Mouse (Mus musculus): ENCODE measurements around the gene Gfm2.
"Not testable (repeated sequence)": the region's sequence is repeated elsewhere in the genome, so short reads cannot be mapped to it uniquely, and the experiment has no call there.

The Gfm2 gene

GRCm38 (mm10) chr13:97137466-97138400 lies at the start of gene Gfm2, which contains the start of gene Nsa2:
Gene Gfm2 (plus strand): TSS chr13:97137937.
Gene Nsa2 (minus strand): TSS chr13:97137937.
- peak; percentile 92 for DNase-seq (ENCODE audit: low spot score)

- no peak for DNase-seq (ENCODE audit: low spot score)
Measured at GRCm38 (mm10) chr13:97088183-97088582, 49.6 kb upstream of the Gfm2 start.

GRCm38 (mm10) chr13:97095726-97096125 lies 42.0 kb upstream of the Gfm2 start:
- DNase-seq (ENCODE audit: low spot score), result no peak

- DNase-seq (ENCODE audit: low spot score), result peak; percentile 44
Measured at GRCm38 (mm10) chr13:97099187-97099852, 38.4 kb upstream of the Gfm2 start, which contains the start of gene Gm6169. Gene Gm6169 (minus strand): TSS chr13:97099237.

- DNase-seq (ENCODE audit: low spot score), result no peak
Measured at GRCm38 (mm10) chr13:97104996-97105395, 32.7 kb upstream of the Gfm2 start.

GRCm38 (mm10) chr13:97107721-97108120 lies 30.0 kb upstream of the Gfm2 start:
- DNase-seq (ENCODE audit: low spot score), result not testable (repeated sequence)

- no peak for DNase-seq (ENCODE audit: low spot score)
Measured at GRCm38 (mm10) chr13:97109046-97109445, 28.7 kb upstream of the Gfm2 start.

GRCm38 (mm10) chr13:97121341-97121740 lies 16.4 kb upstream of the Gfm2 start:
- no peak for DNase-seq (ENCODE audit: low spot score)

GRCm38 (mm10) chr13:97129654-97130053 lies 8.1 kb upstream of the Gfm2 start:
- DNase-seq (ENCODE audit: low spot score), result not testable (repeated sequence)

- DNase-seq (ENCODE audit: low spot score), result not testable (repeated sequence)
Measured at GRCm38 (mm10) chr13:97130413-97130812, 7.3 kb upstream of the Gfm2 start.

GRCm38 (mm10) chr13:97138404-97138931 lies 731 bp downstream of the Gfm2 start:
- DNase-seq (ENCODE audit: low spot score), result not testable (repeated sequence)

- no peak for DNase-seq (ENCODE audit: low spot score)
Measured at GRCm38 (mm10) chr13:97142321-97142720, 4.6 kb downstream of the Gfm2 start.

- DNase-seq (ENCODE audit: low spot score), result peak; percentile 66
Measured at GRCm38 (mm10) chr13:97145834-97146233, 8.1 kb downstream of the Gfm2 start.

- DNase-seq (ENCODE audit: low spot score), result no peak
Measured at GRCm38 (mm10) chr13:97175520-97176264, 38.0 kb downstream of the Gfm2 start.

GRCm38 (mm10) chr13:97176731-97177130 lies 39.0 kb downstream of the Gfm2 start:
- DNase-seq (ENCODE audit: low spot score), result no peak

GRCm38 (mm10) chr13:97178943-97179342 lies 41.2 kb downstream of the Gfm2 start:
- no peak for DNase-seq (ENCODE audit: low spot score)

- no peak for DNase-seq (ENCODE audit: low spot score)
Measured at GRCm38 (mm10) chr13:97180113-97180828, 42.5 kb downstream of the Gfm2 start.

- no peak for DNase-seq (ENCODE audit: low spot score)
Measured at GRCm38 (mm10) chr13:97182821-97183220, 45.1 kb downstream of the Gfm2 start.

GRCm38 (mm10) chr13:97184168-97184567 lies 46.4 kb downstream of the Gfm2 start:
- no peak for DNase-seq (ENCODE audit: low spot score)

GRCm38 (mm10) chr13:97184656-97185055 lies 46.9 kb downstream of the Gfm2 start:
- DNase-seq (ENCODE audit: low spot score), result no peak

GRCm38 (mm10) chr13:97186346-97186745 lies 48.6 kb downstream of the Gfm2 start:
- DNase-seq (ENCODE audit: low spot score), result no peak
